Mouse (Mus musculus): ENCODE data around the gene Vmn2r1. TPM values are rescaled to one million over a fixed set of nuclear protein-coding genes. Genes with fewer than 3 reads are reported as not detected.

Gene Vmn2r1
- 0.08 TPM in 1 of 2 replicates, not detected in the other for polyA plus RNA-seq (2014; fragmentation: Nextera tagmentation; extraction: Ambion mirVana)

- no peak within 1 kb of the TSS for H3K4me3 ChIP-seq (ENCODE audit: low read depth, low read length)
- H3K4me2 ChIP-seq = no peak within 1 kb of the TSS
- H3K9me3 ChIP-seq (ENCODE audit: low read depth, low read length) = no peaks in the 10 kb centered on the region
- DNase-seq (no peak), ATAC-seq (ENCODE audit: insufficient read depth) (no peak)
- TF ChIP-seq CTCF (IDR thresholded peaks at IDR 0.05; ENCODE audit: low read depth) = no peak
- no peak within 1 kb of the TSS for H3K9ac ChIP-seq
- no peaks in the 10 kb centered on the region for H3K27me3 ChIP-seq (ENCODE audit: insufficient read depth, low read length)
- no peak within 1 kb of the TSS for H3K27ac ChIP-seq (ENCODE audit: low read depth)
- no peaks in the 10 kb centered on the region for H3K4me1 ChIP-seq (ENCODE audit: insufficient read depth)
- 73% methylated on average over 4 of the region's 4 CpGs for WGBS
- no peaks in the 10 kb centered on the region for H3K36me3 ChIP-seq (ENCODE audit: insufficient read depth)
These were observed at the start of gene Vmn2r1 for GRCm38 (mm10) chr3:64081247-64081646. Gene Vmn2r1, plus strand, starts transcription at chr3:64081547.

GRCm38 (mm10) chr3:64038136-64038841 lies 43.1 kb upstream of the Vmn2r1 start:
- 53% methylated on average over 7 of the region's 7 CpGs for WGBS
- DNase-seq = no peak
- H3K36me3 ChIP-seq (ENCODE audit: insufficient read depth) = no peaks in the 10 kb centered on the region
- no peak overlapping the region for H3K4me2 ChIP-seq
- H3K27ac ChIP-seq (ENCODE audit: low read depth) = no peak overlapping the region
- H3K9me3 ChIP-seq (ENCODE audit: low read depth, low read length) = no peaks in the 10 kb centered on the region
- no peak overlapping the region for H3K9ac ChIP-seq
- no peak overlapping the region for H3K4me3 ChIP-seq (ENCODE audit: low read depth, low read length)
- no peak for TF ChIP-seq CTCF (IDR thresholded peaks at IDR 0.05; ENCODE audit: low read depth)
- ATAC-seq (ENCODE audit: insufficient read depth) = no peak
- no peaks in the 10 kb centered on the region for H3K4me1 ChIP-seq (ENCODE audit: insufficient read depth)
- no peaks in the 10 kb centered on the region for H3K27me3 ChIP-seq (ENCODE audit: insufficient read depth, low read length)

- peak overlapping the region; percentile 56 for H3K4me2 ChIP-seq
- H3K4me1 ChIP-seq (ENCODE audit: insufficient read depth) = no peaks in the 10 kb centered on the region
- H3K27me3 ChIP-seq (ENCODE audit: insufficient read depth, low read length) = no peaks in the 10 kb centered on the region
- DNase-seq (peak; percentile 97), ATAC-seq (ENCODE audit: insufficient read depth) (peak; percentile 95)
- H3K9me3 ChIP-seq (ENCODE audit: low read depth, low read length) = no peaks in the 10 kb centered on the region
- TF ChIP-seq CTCF (IDR thresholded peaks at IDR 0.05; ENCODE audit: low read depth) = peak; percentile 83
- WGBS = 9% methylated on average over 25 of the region's 25 CpGs
- H3K9ac ChIP-seq = peak overlapping the region; percentile 10; the same call in 1 of the 2 replicates
- H3K27ac ChIP-seq (ENCODE audit: low read depth) = peak overlapping the region; percentile 5; the same call in 1 of the 2 replicates
- peak overlapping the region; percentile 37 for H3K4me3 ChIP-seq (ENCODE audit: low read depth, low read length)
- no peaks in the 10 kb centered on the region for H3K36me3 ChIP-seq (ENCODE audit: insufficient read depth)
These were observed 41.2 kb upstream of the Vmn2r1 start for GRCm38 (mm10) chr3:64039818-64040784.

- DNase-seq = no peak
- ATAC-seq (ENCODE audit: insufficient read depth) = no peak
- no peak for TF ChIP-seq CTCF (IDR thresholded peaks at IDR 0.05; ENCODE audit: low read depth)
- Histone ChIP-seq H3K4me2 (no peak overlapping the region), H3K9me3 (ENCODE audit: low read depth, low read length) (no peaks in the 10 kb centered on the region), H3K27ac (ENCODE audit: low read depth) (no peak overlapping the region), H3K4me3 (ENCODE audit: low read depth, low read length) (no peak overlapping the region), H3K27me3 (ENCODE audit: insufficient read depth, low read length) (no peaks in the 10 kb centered on the region), H3K36me3 (ENCODE audit: insufficient read depth) (no peaks in the 10 kb centered on the region), H3K4me1 (ENCODE audit: insufficient read depth) (no peaks in the 10 kb centered on the region), H3K9ac (no peak overlapping the region)
- 83% methylated on average over 1 of the region's 1 CpGs for WGBS
These were observed 31.4 kb downstream of the Vmn2r1 start for GRCm38 (mm10) chr3:64112707-64113106.

- Histone ChIP-seq H3K27ac (ENCODE audit: low read depth) (no peak overlapping the region), H3K4me2 (no peak overlapping the region), H3K27me3 (ENCODE audit: insufficient read depth, low read length) (no peaks in the 10 kb centered on the region), H3K36me3 (ENCODE audit: insufficient read depth) (no peaks in the 10 kb centered on the region), H3K9me3 (ENCODE audit: low read depth, low read length) (no peaks in the 10 kb centered on the region), H3K4me1 (ENCODE audit: insufficient read depth) (no peaks in the 10 kb centered on the region), H3K9ac (no peak overlapping the region), H3K4me3 (ENCODE audit: low read depth, low read length) (no peak overlapping the region)
- no peak for ATAC-seq (ENCODE audit: insufficient read depth)
- WGBS = 83% methylated on average over 11 of the region's 11 CpGs
- TF ChIP-seq CTCF (IDR thresholded peaks at IDR 0.05; ENCODE audit: low read depth) = no peak
- no peak for DNase-seq
These were observed 32.2 kb downstream of the Vmn2r1 start for GRCm38 (mm10) chr3:64113352-64114046.

- Histone ChIP-seq H3K9ac (no peak within 1 kb of the TSS), H3K27ac (ENCODE audit: low read depth) (no peak within 1 kb of the TSS), H3K4me2 (no peak within 1 kb of the TSS), H3K4me1 (ENCODE audit: insufficient read depth) (no peaks in the 10 kb centered on the region), H3K27me3 (ENCODE audit: insufficient read depth, low read length) (no peaks in the 10 kb centered on the region), H3K9me3 (ENCODE audit: low read depth, low read length) (no peaks in the 10 kb centered on the region), H3K4me3 (ENCODE audit: low read depth, low read length) (no peak within 1 kb of the TSS), H3K36me3 (ENCODE audit: insufficient read depth) (no peaks in the 10 kb centered on the region)
- WGBS = 85% methylated on average over 2 of the region's 2 CpGs
- DNase-seq (no peak), ATAC-seq (ENCODE audit: insufficient read depth) (no peak)
- no peak for TF ChIP-seq CTCF (IDR thresholded peaks at IDR 0.05; ENCODE audit: low read depth)
These were observed 60.6 kb downstream of the Vmn2r1 start, which contains the start of gene Vmn2r2 for GRCm38 (mm10) chr3:64141878-64142508. Gene Vmn2r2, minus strand, starts transcription at chr3:64141928.

Other genes with a start within 250 kb of the Vmn2r1 start
- gene Plch1, start 182.1 kb upstream of the Vmn2r1 start, polyA plus RNA-seq (2014; fragmentation: Nextera tagmentation; extraction: Ambion mirVana) = 7.3 and 7.5 TPM in 2 replicates
- gene E130311K13Rik, start 152.1 kb upstream of the Vmn2r1 start, polyA plus RNA-seq (2014; fragmentation: Nextera tagmentation; extraction: Ambion mirVana) = 4.9 and 5.7 TPM in 2 replicates
- 13.6 and 14.9 TPM in 2 replicates for gene Slc33a1, start 116.8 kb upstream of the Vmn2r1 start, polyA plus RNA-seq (2014; fragmentation: Nextera tagmentation; extraction: Ambion mirVana)
- gene Gmps, start 105.4 kb upstream of the Vmn2r1 start, polyA plus RNA-seq (2014; fragmentation: Nextera tagmentation; extraction: Ambion mirVana) = 50.0 and 52.4 TPM in 2 replicates
- gene Vmn2r2, start 60.4 kb downstream of the Vmn2r1 start, polyA plus RNA-seq (2014; fragmentation: Nextera tagmentation; extraction: Ambion mirVana) = not detected in 2 replicates
- gene Vmn2r3, start 208.2 kb downstream of the Vmn2r1 start, polyA plus RNA-seq (2014; fragmentation: Nextera tagmentation; extraction: Ambion mirVana) = not detected in 2 replicates

Measured in lung, embryonic 14.5 days (tissue).